Mouse (Mus musculus) central nervous system, embryonic 18 days (tissue): Measurements from ENCODE around the gene Fev. TPM values are rescaled to one million over a fixed set of nuclear protein-coding genes. Genes with fewer than 3 reads are reported as not detected.

Source experiments
- polyA plus RNA-seq: library from polyadenylated mRNA; depleted of rRNA; stranded (reverse); fragments of >200 nt; gene quantifications from 2 replicates; pipeline ENCODE4 v1.2.3, GENCODE M21; 2012; rRNA removed

Fev gene
- 0.45 and 0.53 TPM in 2 replicates for polyA plus RNA-seq

GRCm38 (mm10) chr1:74885369-74886042 is at the start of gene Fev:
Fev (minus strand) TSS chr1:74885419.

GRCm38 (mm10) chr1:74893134-74893855 is 8.1 kb upstream of the Fev start, which contains the start of gene Cryba2:
Cryba2 (minus strand) TSS chr1:74893143.

GRCm38 (mm10) chr1:74854306-74855056 is 30.7 kb downstream of the Fev start, which contains the start of gene Cdk5r2:
Cdk5r2 (plus strand) TSS chr1:74854934.

Other genes starting within 250 kb of the Fev start
- 29.7 and 31.8 TPM in 2 replicates for gene Ttll4, start 223.7 kb downstream of the Fev start, polyA plus RNA-seq
- 1.8 and 2.4 TPM in 2 replicates for gene Cyp27a1, start 171.8 kb downstream of the Fev start, polyA plus RNA-seq
- gene Prkag3, start 136.2 kb downstream of the Fev start, polyA plus RNA-seq, result 0.04 and 0.44 TPM in 2 replicates
- 3.2 and 3.4 TPM in 2 replicates for gene Wnt6, start 113.5 kb downstream of the Fev start, polyA plus RNA-seq
- 0.17 and 0.52 TPM in 2 replicates for gene Wnt10a, start 93.9 kb downstream of the Fev start, polyA plus RNA-seq
- gene Cdk5r2, start 30.5 kb downstream of the Fev start, polyA plus RNA-seq, result 63.6 and 72.4 TPM in 2 replicates
- 0.25 and 0.32 TPM in 2 replicates for gene Cryba2, start 7.7 kb upstream of the Fev start, polyA plus RNA-seq
- gene Cfap65, start 50.2 kb upstream of the Fev start, polyA plus RNA-seq, result 2.9 and 3.7 TPM in 2 replicates
- 0.34 and 0.67 TPM in 2 replicates for gene Ihh, start 66.3 kb upstream of the Fev start, polyA plus RNA-seq
- 1.7 and 2.4 TPM in 2 replicates for gene Nhej1, start 239.8 kb upstream of the Fev start, polyA plus RNA-seq
- gene Slc23a3, start 248.5 kb upstream of the Fev start, polyA plus RNA-seq, result 0.03 and 0.05 TPM in 2 replicates